Mouse (Mus musculus) ES-CJ7 (cell line): ENCODE results near the gene Psat1.

Experiments
- DNase-seq: peaks from one replicate; pipeline ENCODE4 v3.0.0; 2011; ENCODE audit warnings: low read depth, low spot score

Gene Psat1

DNA sequence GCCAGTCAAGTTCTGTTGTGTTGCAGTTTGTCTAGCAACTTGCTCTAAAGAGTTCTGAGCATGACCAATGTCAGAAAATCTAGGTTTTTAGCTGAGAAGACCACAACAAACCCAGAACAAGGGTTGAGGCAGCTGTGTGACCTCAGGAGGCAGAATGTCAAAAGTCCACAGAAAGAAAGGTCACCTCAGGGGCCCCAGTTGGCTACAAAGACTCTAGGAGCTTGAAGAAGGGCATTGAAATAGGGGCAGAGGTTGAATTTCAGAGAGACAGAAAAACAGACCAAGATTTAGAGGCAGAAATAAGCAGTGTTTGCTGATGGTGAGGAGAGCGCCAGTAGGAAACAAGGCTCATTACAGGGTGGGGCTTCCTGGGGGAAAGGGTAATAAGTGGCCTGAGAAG is 81.0 kb downstream of the Psat1 start:
- DNase-seq = no peak

GRCm38 (mm10) chr19:15865431-15865830 is 81.7 kb downstream of the Psat1 start:
- no peak for DNase-seq

- no peak for DNase-seq
These were observed 83.0 kb downstream of the Psat1 start for GRCm38 (mm10) chr19:15864129-15864528.

- DNase-seq = no peak
These were observed 91.8 kb downstream of the Psat1 start for GRCm38 (mm10) chr19:15855379-15855778.
